Mouse (Mus musculus): ENCODE measurements at regions not wholly inside any gene's neighbourhood (a gene's known extent, or its start where the extent isn't known, plus 50 kb on each side); places are given as distances from the start of the nearest gene placed in this dataset.

DNA sequence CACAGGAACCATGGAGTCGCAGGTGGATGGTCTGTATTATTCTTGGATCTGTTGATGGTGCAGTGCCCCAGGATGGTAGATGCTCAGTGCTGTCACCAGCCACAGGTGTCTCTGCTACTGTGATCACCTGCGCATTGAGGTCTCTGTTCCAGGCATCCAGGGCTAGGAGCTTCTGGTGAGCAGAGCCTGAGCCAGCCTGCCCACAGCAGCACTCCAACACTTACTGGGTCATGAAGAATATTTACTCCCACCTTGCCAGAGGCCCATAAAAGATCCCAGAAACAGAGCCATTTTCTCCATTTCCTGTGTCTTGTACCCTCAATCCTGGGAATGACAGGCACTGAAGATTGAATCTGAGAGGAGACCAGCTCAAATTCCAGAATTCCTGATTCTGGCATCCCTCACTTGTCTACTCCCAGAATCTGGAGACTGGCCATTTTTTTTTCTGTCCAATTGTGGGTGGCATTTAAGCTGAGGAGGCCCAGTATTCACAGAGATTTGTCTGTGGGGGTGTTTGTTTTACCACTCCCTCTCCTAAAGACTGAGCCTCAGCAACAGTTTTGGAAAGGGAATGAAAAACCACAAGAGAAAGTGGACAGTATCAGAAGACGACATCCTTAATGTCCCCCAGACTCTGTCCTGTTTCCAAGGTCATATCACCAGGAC, 322.1 kb upstream of the Rnf32 start:
- Histone ChIP-seq H3K4me3 (ENCODE audit: insufficient read depth, low read length) (no peak overlapping the region), H3K4me1 (ENCODE audit: control insufficient read depth, insufficient read depth, low read length) (no peaks in the 10 kb centered on the region), H3K27ac (ENCODE audit: insufficient read depth, low read length) (no peak overlapping the region)
- TF ChIP-seq CTCF (IDR thresholded peaks at IDR 0.05; ENCODE audit: extremely low read depth, insufficient read depth, low read length) (no peak), POLR2A (IDR thresholded peaks at IDR 0.05; ENCODE audit: extremely low read depth, insufficient read depth, low read length) (no peak)

DNA sequence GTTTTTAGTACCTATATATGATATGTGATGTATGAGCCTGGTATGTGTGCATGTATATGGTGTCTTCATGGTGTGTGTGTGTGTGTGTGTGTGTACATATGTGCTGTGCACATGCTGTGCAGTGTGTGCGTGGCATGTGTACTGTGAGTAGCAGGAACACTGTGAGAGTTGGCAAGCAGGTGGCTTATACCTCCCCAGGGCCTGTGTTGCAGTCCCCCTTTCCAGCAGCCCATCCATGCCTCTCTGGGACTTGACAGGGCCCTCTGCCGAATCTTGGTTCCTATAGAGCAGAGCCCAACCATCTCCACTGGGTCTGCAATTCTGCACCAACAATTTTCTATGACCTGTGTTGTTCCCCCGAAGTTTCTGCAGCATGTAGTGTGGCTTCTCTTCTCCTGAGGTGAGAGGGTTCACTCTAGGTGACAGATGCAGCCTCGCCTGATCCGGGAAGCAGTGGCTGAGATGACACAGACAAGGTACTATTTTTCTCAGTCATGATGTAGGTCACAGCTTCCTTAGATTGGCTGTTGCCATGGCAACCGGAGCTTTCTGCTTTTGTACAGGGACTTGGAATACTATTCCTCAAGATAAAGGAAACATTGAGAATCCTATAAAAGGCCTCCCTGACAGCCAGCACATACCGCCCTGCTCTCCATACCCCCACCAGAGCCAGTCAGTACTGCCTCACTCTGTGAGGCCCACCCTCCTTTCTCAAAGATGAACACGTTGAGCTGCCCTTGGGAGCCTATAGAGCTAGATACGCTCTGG, 336.0 kb upstream of the Rnf32 start:
- no peak for TF ChIP-seq POLR2A (IDR thresholded peaks at IDR 0.05; ENCODE audit: extremely low read depth, insufficient read depth, low read length)
- no peak for TF ChIP-seq CTCF (IDR thresholded peaks at IDR 0.05; ENCODE audit: extremely low read depth, insufficient read depth, low read length)
- Histone ChIP-seq H3K4me3 (ENCODE audit: insufficient read depth, low read length) (no peak overlapping the region), H3K27ac (ENCODE audit: insufficient read depth, low read length) (peak overlapping the region; percentile 6; the same call in 1 of the 2 replicates), H3K4me1 (ENCODE audit: control insufficient read depth, insufficient read depth, low read length) (peaks cover 14% of the 10 kb centered on the region)

DNA sequence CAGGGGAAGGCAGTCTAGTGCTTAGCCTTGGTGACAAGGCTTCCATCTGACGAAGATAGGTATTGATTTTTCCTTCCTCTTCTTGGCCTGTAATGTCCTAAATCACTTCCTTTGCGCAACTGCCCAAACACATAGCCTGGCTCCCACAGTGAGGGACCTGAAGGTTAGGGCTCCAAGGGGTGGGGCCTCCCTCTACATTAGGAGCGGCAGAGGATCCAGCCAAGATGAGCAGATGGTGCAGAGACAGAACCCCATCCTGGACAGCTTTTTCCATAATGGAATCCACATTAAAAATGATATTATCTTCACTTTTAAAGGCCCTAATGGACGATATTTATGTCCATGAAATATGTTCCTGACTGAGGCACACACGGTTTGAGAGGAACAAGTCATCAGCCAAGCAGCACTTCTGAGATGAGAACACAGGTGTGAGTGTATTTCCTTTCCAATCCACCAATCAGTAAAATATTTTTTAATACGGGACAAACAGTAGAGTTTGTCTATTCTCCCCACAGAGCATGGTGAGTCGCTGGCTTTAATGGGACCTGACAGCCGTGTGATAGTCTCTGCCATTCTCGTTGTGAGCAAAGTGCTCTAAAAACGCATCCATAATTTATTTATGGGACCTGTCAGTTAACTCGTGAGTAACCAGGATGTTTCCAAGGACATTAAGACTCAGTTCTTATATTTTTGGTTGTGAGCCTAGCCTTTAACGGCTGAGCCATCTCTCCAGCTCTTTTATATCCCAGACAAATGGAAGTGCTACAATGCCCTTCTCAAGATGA, 357.5 kb upstream of the Rnf32 start:
- no peak overlapping the region for H3K4me3 ChIP-seq (ENCODE audit: insufficient read depth, low read length)
- H3K4me1 ChIP-seq (ENCODE audit: control insufficient read depth, insufficient read depth, low read length) = no peaks in the 10 kb centered on the region
- TF ChIP-seq POLR2A (IDR thresholded peaks at IDR 0.05; ENCODE audit: extremely low read depth, insufficient read depth, low read length) = no peak
- TF ChIP-seq CTCF (IDR thresholded peaks at IDR 0.05; ENCODE audit: extremely low read depth, insufficient read depth, low read length) = no peak
- H3K27ac ChIP-seq (ENCODE audit: insufficient read depth, low read length) = no peak overlapping the region

DNA sequence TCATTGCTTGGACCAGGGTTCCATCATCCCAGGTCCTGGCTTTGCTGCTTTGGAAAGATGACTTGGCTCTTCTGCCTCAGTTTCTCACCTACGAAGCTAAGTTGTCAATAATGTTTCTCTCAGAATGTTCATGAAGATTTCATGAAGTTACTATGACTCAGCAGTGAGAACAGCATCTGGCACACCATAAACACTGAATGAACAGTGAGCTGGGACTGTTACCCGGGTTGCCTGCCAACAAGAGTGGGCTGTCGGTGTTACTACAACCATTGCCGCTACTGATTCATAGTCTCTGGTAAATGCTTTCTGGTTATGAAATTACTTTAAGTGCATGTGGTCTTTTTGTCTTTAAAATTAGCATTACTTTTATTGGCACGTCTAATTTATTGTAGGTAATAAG, 352.0 kb upstream of the Shh start:
- H3K4me3 ChIP-seq (ENCODE audit: insufficient read depth, low read length) = no peak overlapping the region
- TF ChIP-seq POLR2A (IDR thresholded peaks at IDR 0.05; ENCODE audit: extremely low read depth, insufficient read depth, low read length) (no peak), CTCF (IDR thresholded peaks at IDR 0.05; ENCODE audit: extremely low read depth, insufficient read depth, low read length) (no peak)
- no peaks in the 10 kb centered on the region; the same call in 1 of the 2 replicates for H3K4me1 ChIP-seq (ENCODE audit: control insufficient read depth, insufficient read depth, low read length)
- H3K27ac ChIP-seq (ENCODE audit: insufficient read depth, low read length) = no peak overlapping the region

DNA sequence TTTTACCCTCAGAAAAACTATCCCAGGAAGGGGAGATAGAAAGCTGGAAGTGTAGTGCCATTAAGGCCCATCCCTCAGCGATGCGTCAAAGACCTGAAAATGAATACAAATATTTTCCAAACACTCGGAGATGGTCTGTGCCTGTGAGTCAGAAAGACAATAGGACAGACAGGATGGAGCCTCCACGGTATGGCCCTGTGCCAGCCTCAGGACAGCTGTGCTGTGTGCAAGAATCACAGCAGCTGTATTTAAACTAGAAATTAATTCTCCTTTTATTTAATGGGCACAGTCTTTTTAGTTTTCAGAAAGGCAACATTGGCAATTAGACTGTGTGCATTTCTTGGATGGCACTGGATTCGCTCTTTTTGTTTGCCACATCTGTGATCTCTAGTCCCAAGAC, 340.9 kb upstream of the Shh start:
- Histone ChIP-seq H3K4me3 (ENCODE audit: insufficient read depth, low read length) (no peak overlapping the region), H3K4me1 (ENCODE audit: control insufficient read depth, insufficient read depth, low read length) (no peaks in the 10 kb centered on the region), H3K27ac (ENCODE audit: insufficient read depth, low read length) (no peak overlapping the region)
- TF ChIP-seq CTCF (IDR thresholded peaks at IDR 0.05; ENCODE audit: extremely low read depth, insufficient read depth, low read length) = no peak
- TF ChIP-seq POLR2A (IDR thresholded peaks at IDR 0.05; ENCODE audit: extremely low read depth, insufficient read depth, low read length) = no peak

DNA sequence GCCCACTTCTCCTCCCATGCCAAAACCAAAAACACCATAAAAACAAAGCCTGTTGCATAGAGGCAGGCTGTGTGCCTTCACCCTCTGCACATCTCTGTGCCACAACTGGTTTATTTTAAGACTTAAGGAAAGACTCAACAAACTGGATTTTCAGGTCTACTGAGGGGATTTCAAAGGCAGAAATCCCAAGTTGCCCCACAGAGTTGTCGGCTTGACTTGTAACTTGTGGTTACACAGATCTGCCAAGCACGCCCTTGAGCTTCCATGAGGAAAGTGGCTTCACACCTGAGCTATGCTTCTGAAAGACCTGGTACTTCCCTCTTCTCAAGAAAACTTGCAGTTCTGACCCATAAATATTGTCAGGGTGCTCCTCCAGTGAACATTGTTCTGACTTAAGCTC, 332.4 kb upstream of the Shh start:
- no peaks in the 10 kb centered on the region for H3K4me1 ChIP-seq (ENCODE audit: control insufficient read depth, insufficient read depth, low read length)
- no peak for TF ChIP-seq POLR2A (IDR thresholded peaks at IDR 0.05; ENCODE audit: extremely low read depth, insufficient read depth, low read length)
- TF ChIP-seq CTCF (IDR thresholded peaks at IDR 0.05; ENCODE audit: extremely low read depth, insufficient read depth, low read length) = no peak
- no peak overlapping the region for H3K4me3 ChIP-seq (ENCODE audit: insufficient read depth, low read length)
- H3K27ac ChIP-seq (ENCODE audit: insufficient read depth, low read length) = no peak overlapping the region

DNA sequence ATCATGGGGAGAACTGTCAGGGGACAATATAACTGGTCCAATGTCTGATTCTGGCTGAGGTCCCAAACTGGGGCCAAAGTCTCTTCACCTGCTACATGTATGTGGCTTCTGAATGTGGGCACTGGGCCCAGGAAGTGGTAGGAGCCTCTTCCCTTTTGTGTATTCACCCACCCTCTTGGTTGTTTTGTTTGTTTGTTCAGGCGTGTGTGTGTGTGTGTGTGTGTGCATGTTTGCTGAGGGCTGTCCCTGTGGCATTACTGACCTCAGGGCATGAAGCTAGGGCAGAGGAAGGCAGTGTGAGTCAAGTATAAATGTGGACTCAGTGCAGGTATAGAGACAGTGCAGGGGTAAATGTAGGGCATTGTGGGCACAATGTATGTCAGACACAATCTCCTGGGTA, 331.3 kb upstream of the Shh start:
- no peaks in the 10 kb centered on the region for H3K4me1 ChIP-seq (ENCODE audit: control insufficient read depth, insufficient read depth, low read length)
- H3K4me3 ChIP-seq (ENCODE audit: insufficient read depth, low read length) = no peak overlapping the region
- TF ChIP-seq POLR2A (IDR thresholded peaks at IDR 0.05; ENCODE audit: extremely low read depth, insufficient read depth, low read length) (no peak), CTCF (IDR thresholded peaks at IDR 0.05; ENCODE audit: extremely low read depth, insufficient read depth, low read length) (no peak)
- no peak overlapping the region for H3K27ac ChIP-seq (ENCODE audit: insufficient read depth, low read length)

DNA sequence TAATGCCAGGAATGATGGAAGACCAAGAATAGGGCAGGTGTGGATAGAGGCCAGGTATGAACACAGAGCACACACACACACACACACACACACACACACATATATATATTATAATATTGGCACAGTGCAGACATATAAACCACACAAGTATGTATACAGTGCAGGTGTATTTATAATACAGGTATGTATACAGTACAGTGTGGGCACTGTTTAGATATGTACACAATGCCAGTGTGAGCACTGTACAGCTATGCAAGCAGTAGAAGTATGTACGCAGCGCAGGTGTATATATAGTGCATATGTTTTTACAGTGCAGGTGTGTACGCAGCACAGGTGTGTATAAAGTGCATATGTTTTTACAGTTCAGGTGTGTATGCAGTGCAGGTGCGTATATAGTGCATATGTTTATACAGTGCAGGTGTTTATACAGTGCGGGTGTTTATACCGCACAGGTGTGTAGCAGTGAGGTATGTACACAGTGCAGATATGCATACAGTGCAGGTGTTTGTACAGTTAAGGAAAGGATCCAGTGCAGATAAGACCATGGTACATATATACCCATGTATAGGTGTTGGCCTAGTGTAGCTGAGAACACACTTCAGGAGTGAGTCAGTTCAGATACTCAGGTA, 328.2 kb upstream of the Shh start:
- H3K4me3 ChIP-seq (ENCODE audit: insufficient read depth, low read length) = no peak overlapping the region
- no peak overlapping the region for H3K27ac ChIP-seq (ENCODE audit: insufficient read depth, low read length)
- H3K4me1 ChIP-seq (ENCODE audit: control insufficient read depth, insufficient read depth, low read length) = no peaks in the 10 kb centered on the region
- TF ChIP-seq CTCF (IDR thresholded peaks at IDR 0.05; ENCODE audit: extremely low read depth, insufficient read depth, low read length) (no peak), POLR2A (IDR thresholded peaks at IDR 0.05; ENCODE audit: extremely low read depth, insufficient read depth, low read length) (no peak)

DNA sequence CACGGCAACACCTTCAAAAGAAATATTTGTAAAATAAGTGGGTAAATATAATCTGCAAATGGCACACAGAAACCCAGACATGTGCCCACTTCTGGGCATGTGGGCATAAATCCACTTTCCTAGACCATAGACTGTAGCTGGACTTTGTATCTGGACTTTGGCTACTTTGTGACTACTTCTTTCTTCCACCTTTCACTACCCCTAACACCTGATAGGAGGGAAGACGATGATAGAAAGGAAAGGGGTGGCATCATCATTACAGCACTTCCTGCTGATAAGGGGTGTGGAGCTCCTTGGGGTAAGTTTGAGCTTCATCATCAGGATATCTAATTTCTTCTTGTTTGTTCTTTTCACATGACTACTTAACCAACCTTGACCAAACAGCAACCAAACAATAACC, 326.7 kb upstream of the Shh start:
- Histone ChIP-seq H3K4me1 (ENCODE audit: control insufficient read depth, insufficient read depth, low read length) (no peaks in the 10 kb centered on the region), H3K27ac (ENCODE audit: insufficient read depth, low read length) (no peak overlapping the region), H3K4me3 (ENCODE audit: insufficient read depth, low read length) (no peak overlapping the region)
- no peak for TF ChIP-seq POLR2A (IDR thresholded peaks at IDR 0.05; ENCODE audit: extremely low read depth, insufficient read depth, low read length)
- no peak for TF ChIP-seq CTCF (IDR thresholded peaks at IDR 0.05; ENCODE audit: extremely low read depth, insufficient read depth, low read length)
